Mouse (Mus musculus) cerebellum, postnatal 36 days (tissue): Measurements from ENCODE around the gene Hist1h2ab.

Experiments used
- DNase-seq, 2 experiments: peaks; one replicate each; pipeline ENCODE4 v3.0.0; 2021 to 2022; ENCODE audit warnings: mixed read lengths in 2 of 2

Gene Hist1h2ab

GRCm38 (mm10) chr13:23738677-23739068 lies 12.3 kb upstream of the Hist1h2ab start, which contains the start of gene Hist1h1c:
Gene Hist1h1c, plus strand, starts transcription at chr13:23738808.
- peak; percentile 75 to 77 for DNase-seq

- peak; percentile 84 to 86 for DNase-seq
Observed at GRCm38 (mm10) chr13:23739069-23739921, 11.6 kb upstream of the Hist1h2ab start.

GRCm38 (mm10) chr13:23739922-23740252 lies 11.0 kb upstream of the Hist1h2ab start:
- DNase-seq, result no peak

- DNase-seq, result no peak
Observed at GRCm38 (mm10) chr13:23740256-23740840, 10.6 kb upstream of the Hist1h2ab start.

GRCm38 (mm10) chr13:23740910-23741309 lies 10.0 kb upstream of the Hist1h2ab start:
- no peak for DNase-seq

- no peak for DNase-seq
Observed at GRCm38 (mm10) chr13:23742007-23742406, 8.9 kb upstream of the Hist1h2ab start.

GRCm38 (mm10) chr13:23743215-23743614 lies 7.7 kb upstream of the Hist1h2ab start:
- DNase-seq, result no peak

GRCm38 (mm10) chr13:23743963-23744362 lies 7.0 kb upstream of the Hist1h2ab start:
- no peak for DNase-seq

- DNase-seq, result no peak
Observed at GRCm38 (mm10) chr13:23744421-23745380, 6.2 kb upstream of the Hist1h2ab start.

- DNase-seq, result peak; percentile 83 to 90
Observed at GRCm38 (mm10) chr13:23745381-23746161, 5.4 kb upstream of the Hist1h2ab start, which contains the start of gene Hist1h3c. Gene Hist1h3c, minus strand, starts transcription at chr13:23745602.

- DNase-seq, result peak; percentile 60 to 72
Observed at GRCm38 (mm10) chr13:23746201-23747080, 4.5 kb upstream of the Hist1h2ab start, which contains the start of gene Hist1h2bb. Gene Hist1h2bb, plus strand, starts transcription at chr13:23746734.

- no peak for DNase-seq
Observed at GRCm38 (mm10) chr13:23747081-23747891, 3.6 kb upstream of the Hist1h2ab start.

- DNase-seq, result no peak
Observed at GRCm38 (mm10) chr13:23747892-23748288, 3.0 kb upstream of the Hist1h2ab start.

- DNase-seq, result no peak
Observed at GRCm38 (mm10) chr13:23749563-23750121, 1.3 kb upstream of the Hist1h2ab start.

- no peak for DNase-seq
Observed at GRCm38 (mm10) chr13:23751478-23751956, 591 bp downstream of the Hist1h2ab start.

GRCm38 (mm10) chr13:23752067-23752741 lies 1.3 kb downstream of the Hist1h2ab start, which contains the start of gene Hist1h3b:
Gene Hist1h3b, plus strand, starts transcription at chr13:23752267.
- peak; percentile 78 to 84 for DNase-seq

GRCm38 (mm10) chr13:23752742-23753172 lies 1.8 kb downstream of the Hist1h2ab start:
- DNase-seq, result no peak

GRCm38 (mm10) chr13:23753314-23754078 lies 2.6 kb downstream of the Hist1h2ab start:
- no peak for DNase-seq
